Mouse (Mus musculus) v-Abl transformed pro-B cells (cell line): ENCODE measurements around the gene Rtp1.

ENCODE experiments used
- in situ Hi-C, 2 experiments: fragments of 400-800 bp; cut with MboI; formaldehyde crosslinking; loops; one replicate each; pipeline ENCODE4 v1.15.1; 2025; ENCODE audit not compliant: unreplicated experiment in 2 of 2

The Rtp1 gene

DNA sequence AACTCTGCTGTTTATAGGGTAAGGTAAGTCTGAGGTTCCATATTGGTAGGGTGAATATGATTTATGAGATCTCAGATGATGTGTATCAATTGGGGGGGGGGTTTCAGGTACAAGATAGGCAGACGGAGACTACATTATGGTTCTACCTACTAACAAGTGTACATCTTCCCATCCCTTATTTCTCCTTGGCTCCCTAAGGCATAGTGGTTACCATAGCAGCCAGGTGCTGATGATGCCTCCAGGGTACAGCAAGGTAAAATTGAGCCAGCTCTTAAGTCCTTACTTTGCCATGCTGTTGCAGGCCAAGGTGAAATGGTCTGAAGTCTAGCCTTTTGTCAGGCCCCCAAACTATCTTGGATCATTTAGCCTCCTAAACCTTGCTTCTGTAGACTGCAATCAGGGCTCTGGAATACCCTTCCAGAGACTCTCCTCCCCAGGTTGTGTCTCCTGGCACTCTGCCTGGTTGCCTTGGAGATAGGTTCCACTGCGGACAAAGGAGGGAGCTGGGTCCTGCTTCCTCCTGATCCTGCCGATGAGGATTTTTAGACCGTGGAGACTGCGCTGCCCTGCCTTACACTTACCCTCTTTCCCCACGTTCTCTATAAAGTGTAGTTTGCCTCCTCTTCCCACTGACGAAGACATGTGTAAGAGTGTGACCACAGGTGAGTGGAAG lies at the start of gene Rtp1:
Gene Rtp1, plus strand, starts transcription at position 487 of the 673 bp plus-strand sequence.
- in situ Hi-C loops = loop anchor here in 1 of 2 experiments (25.0 kb wide), 2 partner anchors 541 to 841 kb away; partner anchors contain the start of gene Ahsg

DNA sequence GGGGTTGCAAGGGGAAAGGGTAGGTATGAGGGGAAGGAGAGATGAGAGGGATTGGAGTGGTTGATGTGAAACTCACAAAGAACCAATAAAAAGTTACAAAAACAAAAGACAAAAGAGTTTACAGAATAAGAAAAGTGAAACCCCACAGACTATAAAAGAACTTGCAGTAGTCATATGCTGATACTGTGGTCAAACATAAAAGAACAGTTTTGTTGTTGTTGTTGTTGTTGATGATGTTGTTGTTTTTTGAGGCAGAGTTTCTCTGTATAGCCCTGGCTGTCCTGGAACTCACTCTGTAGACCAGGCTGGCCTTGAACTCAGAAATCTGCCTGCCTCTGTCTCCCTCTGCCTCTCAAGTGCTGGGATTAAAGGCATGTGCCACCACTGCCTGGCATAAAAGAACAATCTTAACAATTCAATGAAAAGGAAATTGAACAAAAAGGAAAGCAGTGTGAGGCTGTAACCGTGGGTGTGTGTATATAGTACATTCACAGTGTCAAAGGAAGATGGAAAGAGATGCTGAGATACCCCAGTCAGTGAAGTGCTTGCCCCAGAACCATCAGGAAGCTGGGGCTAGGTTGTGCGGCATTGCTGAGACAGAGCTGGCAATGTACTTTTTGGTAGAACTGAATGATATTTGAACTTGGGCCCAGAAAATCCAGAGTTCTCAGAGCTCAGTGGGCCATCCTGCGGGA lies 49.2 kb upstream of the Rtp1 start:
- in situ Hi-C loops = loop anchor here (10.0 kb wide), 2 partner anchors 95 to 155 kb away; partner anchors contain the start of gene St6gal1 (in 1 of the 2)

DNA sequence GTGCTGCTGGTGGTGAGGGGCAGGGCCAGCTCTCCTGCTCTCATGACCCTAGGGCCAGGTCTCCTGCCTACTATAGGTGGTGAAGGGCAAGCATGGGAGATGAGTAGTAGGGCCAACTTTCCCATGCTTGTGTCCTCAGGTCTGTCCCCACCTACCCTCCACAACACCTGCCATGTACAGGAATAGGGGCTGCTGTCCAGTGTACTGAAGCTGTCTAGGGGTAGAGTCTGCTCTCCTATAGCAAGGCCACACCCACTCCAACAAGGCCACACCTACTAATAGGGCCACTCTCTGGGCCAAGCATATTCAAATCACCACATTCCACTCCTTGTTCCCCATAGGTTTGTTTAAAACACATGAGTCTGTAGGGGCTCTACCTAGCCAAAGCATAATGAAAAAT lies 44.6 kb upstream of the Rtp1 start:
- in situ Hi-C loops = no loop called here

DNA sequence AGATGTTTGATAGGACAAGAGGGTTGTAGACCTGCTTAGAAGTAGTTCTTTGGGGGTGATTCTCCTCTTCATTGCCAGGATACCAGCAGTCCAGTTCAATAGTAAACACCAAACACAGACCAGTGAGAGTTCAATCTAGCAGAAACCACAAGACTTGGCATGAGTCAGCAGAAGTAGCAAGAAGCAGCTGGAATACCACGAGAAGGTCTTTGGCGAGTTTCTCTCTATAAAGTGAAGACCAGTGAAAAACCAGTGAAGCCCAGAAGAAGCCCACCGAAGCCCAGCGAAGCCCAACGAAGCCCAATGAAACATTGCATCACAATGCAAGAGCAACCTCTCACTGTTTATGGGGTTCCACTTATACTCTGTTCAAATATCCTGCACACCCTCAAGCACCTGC lies 31.0 kb upstream of the Rtp1 start:
- in situ Hi-C loops = loop anchor here in 1 of 2 experiments (10.0 kb wide), 1 partner anchor 73 kb away; no protein-coding TSS in a partner anchor

DNA sequence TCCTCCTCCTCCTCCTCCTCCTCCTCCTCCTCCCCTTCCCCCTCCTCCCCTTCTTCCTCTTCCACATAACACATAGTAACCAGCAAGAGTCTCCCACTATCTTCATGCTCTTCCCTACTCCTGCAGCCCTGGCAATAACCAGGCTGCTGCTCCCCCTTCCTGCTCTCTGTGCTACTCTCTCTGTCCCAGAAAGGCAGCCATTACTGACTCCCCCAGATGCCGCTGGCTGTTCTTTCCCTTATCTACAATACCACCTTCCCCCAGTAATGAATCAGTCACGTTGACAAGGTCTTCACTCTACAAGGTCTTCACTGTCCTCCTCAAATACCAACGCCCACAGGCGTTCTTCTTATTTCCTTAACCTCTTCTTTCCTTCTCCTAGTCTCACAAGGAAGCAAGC lies 27.5 kb upstream of the Rtp1 start:
- in situ Hi-C loops = loop anchor here (5.0 to 10.0 kb wide), 3 partner anchors 177 to 254 kb away; partner anchors contain the start of genes Adipoq (in 1 of the 2) and St6gal1 (in 1 of the 2)

DNA sequence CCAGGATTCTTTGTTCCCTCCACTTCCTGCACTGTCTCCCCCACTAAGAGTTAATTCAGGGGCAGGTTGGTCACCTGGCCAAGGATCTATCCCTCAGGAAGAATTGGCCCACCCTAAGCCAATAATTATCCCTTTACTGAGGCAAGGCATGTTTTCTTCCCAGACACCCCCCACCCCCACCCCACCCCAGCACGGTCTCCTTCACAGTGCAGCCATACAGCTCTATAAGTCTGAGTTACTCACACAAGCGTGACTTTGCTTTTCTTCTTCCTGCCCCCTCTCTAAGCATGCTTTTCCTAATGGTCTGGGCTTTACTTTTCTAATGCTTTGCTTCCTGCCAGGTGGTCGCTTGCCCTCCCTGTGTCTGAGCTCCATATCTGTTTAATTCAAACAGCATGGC lies 27.0 kb upstream of the Rtp1 start:
- in situ Hi-C loops = loop anchor here (5.0 to 10.0 kb wide), 3 partner anchors 177 to 255 kb away; partner anchors contain the start of genes Adipoq (in 1 of the 2) and St6gal1 (in 1 of the 2)

DNA sequence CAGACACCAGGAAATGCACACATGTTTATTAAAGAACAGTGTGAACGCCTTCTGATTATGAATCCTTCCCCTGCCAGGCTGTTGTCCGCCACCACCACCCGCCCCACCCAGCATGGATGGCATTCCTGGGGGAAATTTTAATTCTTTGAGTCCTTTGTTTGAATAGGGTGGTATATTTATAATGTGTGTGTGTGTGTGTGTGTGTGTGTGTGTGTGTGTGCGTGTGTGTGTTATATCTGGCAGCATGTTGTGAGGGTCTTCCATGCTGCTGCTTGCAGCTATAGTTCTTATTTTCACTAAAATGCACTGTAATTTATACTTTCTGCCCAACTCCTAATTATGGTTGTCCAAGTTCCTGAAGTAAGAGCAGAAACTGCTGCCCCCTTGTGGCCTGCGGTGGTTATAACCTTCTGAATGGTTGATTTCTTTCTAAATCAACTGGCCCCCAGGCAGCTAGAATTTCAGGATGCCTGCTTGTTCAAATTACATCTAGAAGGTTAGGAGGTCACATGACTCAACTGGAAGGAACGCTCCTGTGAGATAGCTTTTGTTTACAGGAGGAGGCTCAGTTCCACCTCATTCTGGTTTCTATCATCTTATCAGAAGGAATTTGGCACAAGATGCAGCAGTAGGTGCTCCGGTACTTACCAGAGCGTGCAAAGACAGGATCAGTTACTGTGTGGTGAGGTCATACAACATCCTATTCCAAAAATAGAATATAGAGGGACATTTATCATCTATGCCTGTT lies 25.8 kb upstream of the Rtp1 start:
- in situ Hi-C loops = loop anchor here (5.0 to 10.0 kb wide), 3 partner anchors 178 to 256 kb away; partner anchors contain the start of genes Adipoq (in 1 of the 2) and St6gal1 (in 1 of the 2)

DNA sequence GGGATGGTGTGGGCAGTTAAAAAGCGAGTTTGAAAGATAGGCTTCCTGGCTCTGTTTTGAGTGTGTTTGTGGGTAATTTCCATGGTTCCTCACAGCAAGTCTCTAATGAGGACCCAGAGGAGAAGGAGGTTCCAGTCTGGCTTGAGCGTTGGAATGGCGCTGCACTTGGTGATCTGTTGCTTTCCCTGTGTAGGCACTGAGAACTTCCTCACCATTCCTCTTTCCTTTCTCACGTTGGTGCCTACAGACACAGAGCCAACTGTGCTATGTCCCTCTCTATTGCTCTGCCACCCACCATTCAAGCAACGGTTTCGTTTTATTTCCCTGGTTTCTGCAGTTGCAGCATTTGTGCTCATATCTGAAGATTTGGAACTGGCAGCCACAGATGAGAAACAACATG lies 16.0 kb upstream of the Rtp1 start:
- in situ Hi-C loops = no loop called here

DNA sequence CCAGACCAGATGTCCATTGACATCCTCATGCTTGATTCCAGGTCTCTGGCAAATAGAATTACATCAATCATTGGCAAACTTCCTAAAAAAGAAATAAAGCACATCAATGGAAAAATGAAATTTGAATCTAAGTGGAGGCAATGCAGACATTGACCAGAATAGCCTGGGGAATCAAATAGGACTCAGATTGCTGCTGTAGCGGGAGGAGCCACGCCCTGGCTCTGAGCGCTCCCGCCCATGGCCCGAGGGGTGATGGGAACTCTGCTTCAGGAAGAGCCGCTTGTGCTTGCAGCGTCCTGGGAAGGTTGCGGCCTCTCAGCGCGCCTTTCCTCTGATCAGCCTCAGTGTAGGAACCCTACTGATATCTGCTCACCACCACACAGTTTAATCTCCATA lies 12.7 kb upstream of the Rtp1 start:
- in situ Hi-C loops = no loop called here

DNA sequence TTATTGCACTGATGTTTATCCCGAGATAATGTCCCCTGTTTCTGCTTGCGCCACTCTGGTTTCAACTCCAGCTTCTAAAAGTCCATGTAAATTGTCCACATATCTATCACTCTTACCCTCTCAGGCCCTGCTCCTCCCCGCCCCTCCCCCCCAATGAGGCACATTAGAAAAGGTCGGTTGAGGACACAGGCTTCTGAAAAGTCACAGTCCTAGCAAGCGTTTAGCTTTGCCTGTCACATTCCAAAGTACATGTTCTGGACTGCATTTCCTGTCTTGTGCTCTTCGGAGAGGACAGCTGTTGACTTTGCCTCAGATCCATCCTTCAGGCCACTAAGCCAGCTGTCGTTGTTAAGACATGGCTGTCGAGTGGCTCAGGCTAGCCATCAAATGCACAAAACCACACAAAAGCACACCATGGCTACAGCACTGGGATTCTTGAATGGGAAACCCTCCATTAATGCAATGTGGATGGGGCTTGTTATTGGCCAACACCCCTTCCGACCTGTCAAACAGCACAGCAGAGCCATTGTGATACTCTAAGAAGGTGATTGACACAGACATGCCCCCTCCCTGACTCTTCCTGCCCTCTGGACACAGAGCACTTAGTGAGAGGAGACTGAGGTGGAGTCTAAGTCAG lies 12.2 kb upstream of the Rtp1 start:
- in situ Hi-C loops = no loop called here

DNA sequence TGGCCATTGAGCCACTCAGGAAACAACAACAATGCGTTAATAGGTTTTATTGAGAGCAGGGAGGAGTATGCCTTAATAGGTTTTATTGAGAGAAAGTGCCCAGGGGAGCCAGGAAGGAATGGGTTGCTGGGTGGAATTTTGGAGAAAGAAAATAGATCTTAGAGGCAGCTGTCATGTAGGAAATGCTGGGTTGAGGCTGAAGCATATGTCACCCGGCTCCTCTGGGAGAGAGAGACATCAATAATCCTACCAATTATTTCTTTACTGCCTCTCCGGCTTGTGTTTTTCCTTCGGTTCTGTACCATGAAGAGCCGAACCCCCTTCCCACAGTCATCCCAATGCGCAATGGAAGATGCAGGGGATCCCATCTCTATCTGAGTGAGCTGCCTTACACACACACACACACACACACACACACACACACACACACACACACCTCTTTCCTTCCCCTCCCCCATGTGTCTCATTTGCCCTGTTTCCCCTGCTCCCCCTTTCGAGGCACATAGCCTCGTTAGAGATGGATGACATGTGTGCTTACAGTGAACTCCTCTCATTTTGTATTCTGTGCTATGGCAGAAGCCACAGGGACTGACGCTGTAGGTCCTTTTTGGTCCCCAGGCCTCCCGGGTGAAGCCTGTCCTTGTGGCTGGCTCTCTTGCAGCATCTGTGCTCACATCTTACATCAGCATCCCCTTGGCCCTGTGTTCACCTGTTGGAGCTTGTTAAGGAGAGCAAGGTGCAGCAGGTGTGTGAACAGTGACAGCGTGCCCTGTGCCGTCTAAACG lies 11.3 kb upstream of the Rtp1 start:
- in situ Hi-C loops = no loop called here

DNA sequence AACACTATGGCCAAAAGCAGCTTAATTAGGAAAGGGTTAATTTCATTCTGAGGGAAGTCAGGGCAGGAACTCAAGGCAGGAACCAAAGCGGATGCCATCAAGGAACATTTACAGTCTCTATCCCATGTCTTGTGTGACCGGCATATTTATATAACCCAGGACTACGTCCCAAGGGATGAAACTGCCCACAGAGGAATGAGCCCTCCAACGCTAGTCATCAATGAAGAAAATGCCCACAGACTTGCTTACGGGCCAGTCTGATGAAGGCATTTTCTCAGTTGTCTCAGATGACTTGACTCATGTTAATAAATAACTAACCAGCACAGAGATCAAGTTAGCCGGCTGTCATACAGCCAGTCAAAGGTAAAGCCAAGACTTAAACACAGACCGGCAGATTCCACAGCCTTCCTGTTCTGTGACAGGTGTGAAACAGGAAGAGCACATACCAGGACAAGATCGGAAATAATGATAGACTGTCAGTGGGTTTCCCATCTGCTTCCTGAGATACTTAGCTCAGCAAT lies 9.3 kb upstream of the Rtp1 start:
- in situ Hi-C loops = no loop called here

DNA sequence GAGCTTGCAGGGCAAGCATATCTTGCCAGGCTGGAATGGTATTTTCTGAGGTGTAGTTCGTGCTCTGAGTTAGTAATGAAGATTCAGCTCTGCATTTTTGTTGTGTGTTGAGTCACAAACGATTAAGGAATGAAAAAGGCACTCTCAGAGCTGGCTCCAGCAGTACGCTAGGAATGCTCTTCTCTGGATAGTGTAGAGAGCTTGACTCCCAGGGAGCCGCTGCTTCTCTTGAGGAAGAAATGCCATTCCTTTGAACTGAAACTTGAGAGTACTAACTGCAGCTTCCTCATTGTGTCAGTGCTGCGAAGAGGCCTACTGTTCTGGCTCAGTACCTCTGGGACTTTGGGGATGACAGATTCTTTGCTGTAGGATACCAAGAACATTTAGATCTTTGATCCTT lies 5.1 kb upstream of the Rtp1 start:
- in situ Hi-C loops = no loop called here

DNA sequence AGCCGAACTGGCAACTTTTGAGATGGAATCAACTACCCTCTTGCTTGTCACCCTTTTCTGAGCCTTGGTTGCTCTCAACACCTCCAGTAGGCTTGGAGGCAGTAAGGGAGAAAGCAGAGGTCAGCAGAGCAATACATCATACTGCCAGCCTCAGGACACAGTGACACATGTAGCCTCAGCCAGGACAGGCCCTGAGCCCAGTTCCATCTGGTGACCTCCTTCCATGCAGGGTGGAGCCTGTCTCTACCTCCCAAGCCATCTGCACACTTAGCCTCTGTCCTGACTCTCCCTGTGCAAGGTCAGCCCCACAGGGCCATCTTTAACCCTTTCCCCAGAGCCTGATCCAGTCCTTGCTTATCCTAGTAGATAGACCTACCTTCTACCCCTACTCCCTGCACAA lies 1.2 kb upstream of the Rtp1 start:
- in situ Hi-C loops = loop anchor here in 1 of 2 experiments (25.0 kb wide), 2 partner anchors 540 to 840 kb away; partner anchors contain the start of gene Ahsg

DNA sequence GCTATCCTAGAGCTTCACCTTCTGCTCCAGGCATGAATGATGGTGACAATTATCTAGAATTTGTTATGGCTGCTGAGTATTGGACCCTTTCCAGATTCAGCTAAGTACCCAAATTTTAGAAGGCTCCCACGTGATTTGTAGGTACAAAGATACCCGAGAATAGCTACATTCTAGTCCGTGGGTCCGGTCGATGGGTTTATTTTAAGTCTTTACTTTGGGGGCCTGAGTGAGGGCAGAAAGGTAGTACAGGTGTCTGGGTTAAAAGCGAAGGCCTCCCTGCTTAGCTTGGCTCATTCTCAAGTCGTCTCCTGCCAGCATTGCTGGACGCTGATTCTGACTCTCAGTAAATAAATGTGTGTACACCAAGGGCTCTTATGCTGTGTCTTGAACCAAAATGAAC lies 1.1 kb downstream of the Rtp1 start:
- in situ Hi-C loops = loop anchor here in 1 of 2 experiments (25.0 kb wide), 2 partner anchors 543 to 843 kb away; partner anchors contain the start of gene Ahsg

DNA sequence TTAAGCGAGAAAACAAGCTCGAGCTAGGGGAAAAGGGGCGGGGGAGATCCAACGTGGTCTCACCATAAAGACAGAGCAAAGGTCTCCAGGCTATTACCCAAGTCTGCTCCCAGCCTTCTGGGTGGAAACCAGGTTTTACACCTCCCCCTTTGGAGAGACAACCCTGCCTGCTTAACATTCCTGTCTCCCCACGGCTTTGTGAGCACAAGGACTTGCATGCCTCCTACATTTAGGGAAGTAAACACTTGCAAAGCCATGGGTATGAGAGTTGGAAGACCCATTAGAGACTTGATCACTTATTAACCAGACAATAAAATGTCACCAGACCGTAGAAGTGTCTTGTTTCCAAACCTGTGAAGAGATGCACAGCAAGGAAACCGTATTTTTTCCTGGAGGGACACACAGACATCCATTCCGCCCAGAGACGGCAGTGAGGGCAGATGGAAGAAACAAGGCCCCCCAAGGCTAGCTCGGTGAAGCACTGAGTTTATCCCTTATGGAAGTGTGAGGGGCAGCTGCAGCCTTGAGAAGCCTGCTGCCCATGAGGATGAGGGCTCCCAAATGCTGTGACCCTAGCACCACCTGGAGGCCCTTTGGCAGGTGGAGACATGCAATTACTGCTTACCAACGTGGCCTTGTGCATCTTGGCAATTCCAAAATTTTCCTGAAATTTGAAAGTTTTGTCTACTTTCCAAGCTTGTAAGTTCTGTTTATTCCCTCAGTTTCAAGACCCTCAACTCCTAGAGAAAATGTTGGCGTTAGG lies 8.7 kb downstream of the Rtp1 start:
- in situ Hi-C loops = loop anchor here in 1 of 2 experiments (25.0 kb wide), 2 partner anchors 550 to 850 kb away; partner anchors contain the start of gene Ahsg

DNA sequence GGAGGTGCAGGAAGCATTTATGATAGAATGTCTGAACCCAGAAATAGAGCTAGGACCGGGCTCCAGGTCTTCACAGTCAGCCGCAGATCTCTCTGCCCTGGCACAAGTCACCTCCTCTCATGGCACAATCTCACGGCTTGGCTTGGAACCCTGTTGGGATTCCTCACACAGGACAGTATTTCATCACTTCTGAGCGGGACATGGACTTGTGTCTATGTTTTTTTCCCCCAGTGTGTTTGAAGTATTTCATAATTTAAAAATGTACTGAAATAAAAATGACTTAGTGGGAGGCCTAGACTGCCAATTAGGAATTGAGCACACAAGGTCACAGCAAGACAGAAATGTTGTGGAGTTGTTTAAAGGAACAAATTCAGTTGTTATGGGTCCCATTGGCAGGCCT lies 15.3 kb downstream of the Rtp1 start:
- in situ Hi-C loops = loop anchor here (10.0 to 25.0 kb wide), 3 partner anchors 479 to 857 kb away; partner anchors contain the start of gene Ahsg (in 1 of the 2)

DNA sequence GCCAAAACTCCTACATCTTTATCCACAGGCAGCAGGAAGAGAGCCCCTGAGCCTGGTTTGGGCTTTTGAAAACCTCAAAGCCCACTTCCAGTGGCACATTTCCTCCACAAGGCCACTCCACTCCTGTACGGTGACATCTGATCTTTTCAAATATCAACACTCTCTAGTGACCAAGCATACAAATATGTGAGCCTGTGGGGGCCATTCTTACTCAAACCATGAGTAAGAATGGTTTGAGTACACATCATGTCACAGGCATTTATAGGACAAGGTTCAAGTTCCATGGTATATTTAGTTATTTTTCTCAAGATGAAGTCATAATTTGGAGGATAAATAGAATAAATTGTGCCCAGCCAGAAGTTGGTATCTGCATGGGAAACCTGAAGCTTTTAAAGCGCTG lies 21.0 kb downstream of the Rtp1 start:
- in situ Hi-C loops = loop anchor here (5.0 to 25.0 kb wide), 4 partner anchors 447 to 863 kb away; partner anchors contain the start of gene Ahsg (in 1 of the 2)
